Mouse (Mus musculus) limb, embryonic 12.5 days (tissue): ENCODE data around the gene B4galt5. TPM values are rescaled to one million over a fixed set of nuclear protein-coding genes. Genes with fewer than 3 reads are reported as not detected.

Experiments
- ATAC-seq: fragments of 200-750 bp; cut with Nextera tagmentation; 2 replicates; pipeline ENCODE4 v1.8.0; 2017; ENCODE audit warnings: low read depth, moderate TSS enrichment; ENCODE audit not compliant: insufficient number of reproducible peaks, insufficient read depth, low FRiP score, low TSS enrichment
- H3K27ac ChIP-seq: fragments of 300-500 bp; sonication (generic); 2 replicates; pipeline ENCODE4 v1.5.1; 2016; ENCODE audit warnings: mild to moderate bottlenecking, moderate library complexity
- H3K27me3 ChIP-seq: fragments of 300-500 bp; sonication (generic); 2 replicates; pipeline ENCODE4 v1.6.1; 2016; ENCODE audit warnings: mild to moderate bottlenecking, moderate library complexity
- H3K36me3 ChIP-seq: fragments of 300-500 bp; sonication (generic); 2 replicates; pipeline ENCODE4 v1.6.1; 2016; ENCODE audit warnings: mild to moderate bottlenecking, moderate library complexity
- H3K4me1 ChIP-seq: fragments of 300-500 bp; sonication (generic); replicated peaks from 2 replicates; pipeline ENCODE4 v1.6.1; 2016
- H3K4me2 ChIP-seq: fragments of 300-500 bp; sonication (generic); 2 replicates; pipeline ENCODE4 v1.6.1; 2016; ENCODE audit warnings: mild to moderate bottlenecking, moderate library complexity
- H3K4me3 ChIP-seq: fragments of 300-500 bp; sonication (generic); replicated peaks from 2 replicates; pipeline ENCODE4 v1.5.1; 2016; ENCODE audit warnings: mild to moderate bottlenecking
- H3K9ac ChIP-seq: fragments of 300-500 bp; sonication (generic); replicated peaks from 2 replicates; pipeline ENCODE4 v1.6.1; 2016; ENCODE audit warnings: mild to moderate bottlenecking, moderate library complexity
- H3K9me3 ChIP-seq: fragments of 300-500 bp; sonication (generic); 2 replicates; pipeline ENCODE4 v1.6.1; 2016; ENCODE audit warnings: mild to moderate bottlenecking, moderate library complexity
- WGBS: fragments of 180-500 bp; shearing (Covaris S2); methylation state at CpG from one replicate; pipeline ENCODE4 v1.1.7; 2016; 5-methylcytosine and 5-hydroxymethylcytosine counted together
- polyA plus RNA-seq: library from polyadenylated mRNA; unstranded; fragments of >200 nt; fragmentation: Nextera tagmentation; extraction: Ambion mirVana; gene quantifications from 2 replicates; pipeline ENCODE4 v1.2.1, GENCODE M21; 2016

Gene B4galt5
- polyA plus RNA-seq, 1 experiment from 2014 or later = 11.4 TPM

GRCm38 (mm10) chr2:167274713-167275465, 74.1 kb downstream of the B4galt5 start:
- Histone ChIP-seq H3K27me3 (peaks cover 7% of the 10 kb centered on the region; the same call in 1 of the 2 replicates), H3K4me2 (no peak overlapping the region), H3K4me1 (no peaks in the 10 kb centered on the region), H3K9ac (no peak overlapping the region), H3K4me3 (no peak overlapping the region), H3K9me3 (no peaks in the 10 kb centered on the region), H3K27ac (no peak overlapping the region), H3K36me3 (no peaks in the 10 kb centered on the region)
- ATAC-seq = no peak
- WGBS = 53% methylated on average over 10 of the region's 10 CpGs

- Histone ChIP-seq H3K9me3 (no peaks in the 10 kb centered on the region), H3K4me1 (no peaks in the 10 kb centered on the region), H3K4me2 (no peak overlapping the region), H3K36me3 (no peaks in the 10 kb centered on the region), H3K9ac (no peak overlapping the region), H3K27me3 (peaks cover 7% of the 10 kb centered on the region; the same call in 1 of the 2 replicates), H3K27ac (no peak overlapping the region), H3K4me3 (no peak overlapping the region)
- no peak for ATAC-seq
- WGBS = 81% methylated on average over 13 of the region's 13 CpGs
These were observed 75.7 kb downstream of the B4galt5 start for GRCm38 (mm10) chr2:167273206-167273740.

GRCm38 (mm10) chr2:167272706-167273105, 76.3 kb downstream of the B4galt5 start:
- H3K36me3 ChIP-seq = no peaks in the 10 kb centered on the region
- H3K9ac ChIP-seq = no peak overlapping the region
- no peak overlapping the region for H3K27ac ChIP-seq
- no peak overlapping the region for H3K4me2 ChIP-seq
- H3K4me3 ChIP-seq = no peak overlapping the region
- no peaks in the 10 kb centered on the region for H3K9me3 ChIP-seq
- no peaks in the 10 kb centered on the region for H3K4me1 ChIP-seq
- WGBS = 91% methylated on average over 3 of the region's 3 CpGs
- H3K27me3 ChIP-seq = peaks cover 7% of the 10 kb centered on the region; the same call in 1 of the 2 replicates
- no peak for ATAC-seq

- Histone ChIP-seq H3K4me2 (no peak overlapping the region), H3K9ac (0 out of 2 replicates have a peak overlapping the region, but pooled peaks have one; percentile 8), H3K27me3 (peaks cover 7% of the 10 kb centered on the region; the same call in 1 of the 2 replicates), H3K9me3 (no peaks in the 10 kb centered on the region), H3K27ac (no peak overlapping the region), H3K4me3 (no peak overlapping the region), H3K36me3 (no peaks in the 10 kb centered on the region), H3K4me1 (no peaks in the 10 kb centered on the region)
- no peak for ATAC-seq
- 84% methylated on average over 9 of the region's 9 CpGs for WGBS
These were observed 77.9 kb downstream of the B4galt5 start for GRCm38 (mm10) chr2:167271121-167271521.

GRCm38 (mm10) chr2:167270496-167270895, 78.5 kb downstream of the B4galt5 start:
- Histone ChIP-seq H3K4me1 (no peaks in the 10 kb centered on the region), H3K9me3 (no peaks in the 10 kb centered on the region), H3K27me3 (peaks cover 7% of the 10 kb centered on the region; the same call in 1 of the 2 replicates), H3K4me3 (no peak overlapping the region), H3K9ac (no peak overlapping the region), H3K4me2 (no peak overlapping the region), H3K27ac (no peak overlapping the region), H3K36me3 (no peaks in the 10 kb centered on the region)
- WGBS = 91% methylated on average over 3 of the region's 3 CpGs
- no peak for ATAC-seq

- no peak overlapping the region for H3K9ac ChIP-seq
These were observed 80.3 kb downstream of the B4galt5 start for GRCm38 (mm10) chr2:167268721-167269120.

GRCm38 (mm10) chr2:167268411-167268690, 80.6 kb downstream of the B4galt5 start:
- ATAC-seq = no peak
- no peaks in the 10 kb centered on the region for H3K9me3 ChIP-seq
- no peaks in the 10 kb centered on the region for H3K36me3 ChIP-seq
- no peak overlapping the region for H3K4me2 ChIP-seq
- no peak overlapping the region for H3K4me3 ChIP-seq
- no peaks in the 10 kb centered on the region for H3K4me1 ChIP-seq
- H3K27ac ChIP-seq = no peak overlapping the region
- no peak overlapping the region for H3K9ac ChIP-seq
- no peaks in the 10 kb centered on the region for H3K27me3 ChIP-seq
- 87% methylated on average over 8 of the region's 8 CpGs for WGBS

More at GRCm38 (mm10) chr2:167268721-167269120, 80.3 kb downstream of the B4galt5 start:
- Histone ChIP-seq H3K4me3 (no peak overlapping the region), H3K27ac (no peak overlapping the region), H3K9me3 (no peaks in the 10 kb centered on the region), H3K4me2 (no peak overlapping the region), H3K4me1 (no peaks in the 10 kb centered on the region), H3K36me3 (no peaks in the 10 kb centered on the region), H3K27me3 (no peaks in the 10 kb centered on the region)
- no peak for ATAC-seq
- 97% methylated on average over 1 of the region's 1 CpGs for WGBS

GRCm38 (mm10) chr2:167267531-167268410, 81.2 kb downstream of the B4galt5 start:
- Histone ChIP-seq H3K4me1 (no peaks in the 10 kb centered on the region), H3K9ac (no peak overlapping the region), H3K27me3 (no peaks in the 10 kb centered on the region), H3K36me3 (no peaks in the 10 kb centered on the region), H3K27ac (no peak overlapping the region), H3K4me3 (no peak overlapping the region), H3K9me3 (no peaks in the 10 kb centered on the region), H3K4me2 (no peak overlapping the region)
- ATAC-seq = no peak
- WGBS = 77% methylated on average over 14 of the region's 14 CpGs

- Histone ChIP-seq H3K27ac (no peak overlapping the region), H3K4me2 (no peak overlapping the region), H3K27me3 (no peaks in the 10 kb centered on the region), H3K36me3 (no peaks in the 10 kb centered on the region), H3K9me3 (no peaks in the 10 kb centered on the region), H3K4me1 (no peaks in the 10 kb centered on the region), H3K4me3 (no peak overlapping the region), H3K9ac (no peak overlapping the region)
- 91% methylated on average over 10 of the region's 10 CpGs for WGBS
- ATAC-seq = no peak
These were observed 82.8 kb downstream of the B4galt5 start for GRCm38 (mm10) chr2:167266231-167266630.

- Histone ChIP-seq H3K9me3 (no peaks in the 10 kb centered on the region), H3K4me2 (no peak overlapping the region), H3K27me3 (no peaks in the 10 kb centered on the region), H3K4me3 (no peak overlapping the region), H3K27ac (no peak overlapping the region), H3K36me3 (no peaks in the 10 kb centered on the region), H3K4me1 (no peaks in the 10 kb centered on the region), H3K9ac (no peak overlapping the region)
- no peak for ATAC-seq
- 46% methylated on average over 4 of the region's 5 CpGs for WGBS
These were observed 83.2 kb downstream of the B4galt5 start for GRCm38 (mm10) chr2:167265806-167266205.

GRCm38 (mm10) chr2:167265021-167265420, 84.0 kb downstream of the B4galt5 start:
- WGBS = 81% methylated on average over 2 of the region's 2 CpGs
- Histone ChIP-seq H3K36me3 (no peaks in the 10 kb centered on the region), H3K4me1 (no peaks in the 10 kb centered on the region), H3K9me3 (no peaks in the 10 kb centered on the region), H3K4me2 (no peak overlapping the region), H3K4me3 (no peak overlapping the region), H3K9ac (no peak overlapping the region), H3K27ac (no peak overlapping the region), H3K27me3 (no peaks in the 10 kb centered on the region)
- ATAC-seq = no peak
